Mouse (Mus musculus): ENCODE results near the gene Hirip3. TPM values are rescaled to one million over a fixed set of nuclear protein-coding genes. Genes with fewer than 3 reads are reported as not detected.
A peak's percentile ranks its signal among the peaks of the same experiment; 100 is the strongest.

Gene Hirip3
- total RNA-seq, 2 experiments from 2014 or later, result 31.1 to 33.8 TPM

DNA sequence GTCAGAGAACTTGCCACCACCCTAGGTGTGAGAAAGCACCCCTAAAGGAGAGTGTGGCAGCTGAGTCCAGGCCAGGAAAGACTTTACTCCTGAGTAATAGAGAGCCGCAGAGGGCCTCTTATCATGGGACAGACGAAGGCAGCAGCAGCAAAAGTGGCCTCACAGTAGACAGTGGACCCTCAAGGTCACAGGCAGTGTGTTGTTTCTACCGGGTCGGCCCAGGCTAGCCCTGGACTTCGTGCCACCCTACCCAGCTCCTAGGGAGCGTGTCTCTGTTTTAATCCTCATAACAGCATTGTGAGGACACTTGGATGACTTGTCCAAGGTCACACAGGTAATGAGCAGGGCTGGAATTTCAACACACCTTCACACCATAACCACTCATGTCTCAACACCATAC is 11.6 kb upstream of the Hirip3 start:
- no peak for DNase-seq (ENCODE audit: low spot score in 2 of 2)
- intact Hi-C loops (cut with DNase I), result no loop called here

DNA sequence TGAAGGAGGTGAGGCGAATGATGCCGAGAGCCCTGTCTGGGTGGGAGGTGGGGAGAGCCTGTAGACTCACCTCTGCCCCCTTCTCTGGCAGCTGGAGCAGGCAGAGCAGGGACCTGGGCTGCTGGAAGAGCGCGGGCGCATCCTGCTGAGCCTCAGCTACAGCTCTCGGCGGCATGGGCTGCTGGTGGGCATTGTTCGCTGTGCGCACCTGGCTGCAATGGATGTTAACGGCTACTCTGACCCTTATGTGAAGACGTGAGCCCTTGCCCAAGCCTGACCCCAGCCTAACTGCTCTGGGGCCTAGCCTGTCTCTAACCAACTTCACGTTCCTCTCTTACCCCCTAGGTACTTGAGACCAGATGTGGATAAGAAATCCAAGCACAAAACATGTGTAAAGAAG is 10.6 kb upstream of the Hirip3 start:
- intact Hi-C loops (cut with DNase I), result no loop called here
- no peak for DNase-seq (ENCODE audit: low spot score in 2 of 2)

- intact Hi-C loops (cut with DNase I), result no loop called here
- DNase-seq (ENCODE audit: low spot score in 2 of 2), result no peak
These were observed 8.3 kb upstream of the Hirip3 start for GRCm38 (mm10) chr7:126853454-126853853.

DNA sequence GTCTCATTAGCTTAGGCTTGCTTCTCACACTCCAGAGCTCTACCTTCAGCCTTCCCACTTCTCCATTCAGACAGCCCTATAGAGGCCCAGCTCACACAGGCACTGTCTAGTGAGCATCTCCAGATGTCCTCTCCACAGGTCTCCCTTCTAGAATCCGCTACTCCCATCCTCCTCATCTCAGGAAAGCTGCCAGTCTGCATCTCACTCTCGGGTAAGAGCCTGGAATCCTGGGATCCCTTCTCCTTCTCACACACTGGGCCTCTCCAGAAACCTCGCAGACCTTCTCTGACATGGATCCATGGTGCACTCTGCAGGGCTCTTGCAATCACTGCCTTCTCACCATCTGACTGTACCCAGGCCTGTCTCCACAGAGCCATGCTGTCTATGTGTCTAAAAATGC is 6.1 kb upstream of the Hirip3 start:
- DNase-seq (ENCODE audit: low spot score in 2 of 2), result no peak
- intact Hi-C loops (cut with DNase I), result no loop called here

DNA sequence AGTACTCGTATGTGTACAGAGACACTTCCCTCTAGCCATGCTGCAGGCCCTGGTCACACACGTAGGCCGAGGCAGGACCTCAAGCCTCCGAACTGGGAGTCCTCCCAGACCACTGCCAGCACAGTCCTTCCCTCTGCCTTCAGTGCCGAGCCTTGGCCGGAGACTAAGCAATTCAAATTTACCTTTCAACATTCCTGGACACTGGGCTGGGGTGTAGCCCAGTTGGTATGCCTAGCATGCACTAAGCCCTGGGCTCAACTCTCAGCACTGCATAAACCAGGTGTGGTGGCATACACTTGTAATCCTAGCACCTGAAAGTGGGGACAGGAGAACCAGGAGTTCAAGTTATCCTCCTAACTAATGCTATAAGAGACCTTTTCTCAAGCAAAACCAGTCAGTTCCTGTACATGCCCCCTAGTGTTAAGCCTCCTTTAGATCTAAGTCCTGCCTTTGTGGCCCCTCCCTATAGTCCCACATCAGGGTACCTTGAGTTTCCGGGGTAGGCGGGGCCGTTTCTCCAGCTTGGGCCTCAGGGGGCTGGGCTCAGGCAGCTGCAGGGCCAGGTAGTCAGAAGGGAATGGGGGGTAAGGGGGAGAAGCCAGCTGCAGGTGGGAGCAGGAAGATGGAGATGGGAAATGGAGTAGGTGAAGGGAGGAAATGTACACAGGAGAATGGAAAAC is 4.9 kb upstream of the Hirip3 start:
- no peak for DNase-seq (ENCODE audit: low spot score in 2 of 2)
- intact Hi-C loops (cut with DNase I), result no loop called here

GRCm38 (mm10) chr7:126860987-126861386 is 785 bp upstream of the Hirip3 start:
- intact Hi-C loops (cut with DNase I), result no loop called here
- no peak for DNase-seq (ENCODE audit: low spot score in 2 of 2)

GRCm38 (mm10) chr7:126862147-126862784 is 494 bp downstream of the Hirip3 start, which contains the start of gene Ino80e:
Gene Ino80e (minus strand): TSS chr7:126862377.
- intact Hi-C loops (cut with DNase I), result loop anchor here (1.0 to 2.0 kb wide), 2 partner anchors 21 to 30 kb away; no protein-coding TSS in a partner anchor
- peak; percentile 94 to 95 for DNase-seq (ENCODE audit: low spot score in 2 of 2)

DNA sequence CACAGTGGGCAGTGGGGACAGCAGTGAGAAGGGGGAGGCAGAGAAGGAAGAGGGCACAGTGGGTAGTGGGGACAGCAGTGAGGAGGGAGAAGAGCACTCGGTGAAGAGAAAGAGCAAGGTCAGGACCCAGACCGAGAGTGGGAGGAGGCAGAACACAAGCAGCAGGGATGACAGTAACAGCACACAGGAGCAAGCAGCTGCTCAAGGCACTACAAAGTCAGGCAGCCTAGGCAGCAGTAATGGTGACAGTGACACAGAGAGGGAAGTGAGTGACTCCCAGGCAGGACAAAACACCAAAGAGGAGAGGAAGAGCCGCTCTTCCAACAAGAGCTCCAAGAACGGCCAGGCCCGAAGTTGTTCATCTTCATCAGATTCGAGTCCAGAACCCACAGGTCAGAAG is 2.0 kb downstream of the Hirip3 start:
- intact Hi-C loops (cut with DNase I), result loop anchor here (2.0 kb wide), 1 partner anchor 19 kb away; no protein-coding TSS in a partner anchor
- DNase-seq (ENCODE audit: low spot score in 2 of 2), result no peak

GRCm38 (mm10) chr7:126867534-126867933 is 5.8 kb downstream of the Hirip3 start:
- no peak for DNase-seq (ENCODE audit: low spot score in 2 of 2)
- intact Hi-C loops (cut with DNase I), result no loop called here

DNA sequence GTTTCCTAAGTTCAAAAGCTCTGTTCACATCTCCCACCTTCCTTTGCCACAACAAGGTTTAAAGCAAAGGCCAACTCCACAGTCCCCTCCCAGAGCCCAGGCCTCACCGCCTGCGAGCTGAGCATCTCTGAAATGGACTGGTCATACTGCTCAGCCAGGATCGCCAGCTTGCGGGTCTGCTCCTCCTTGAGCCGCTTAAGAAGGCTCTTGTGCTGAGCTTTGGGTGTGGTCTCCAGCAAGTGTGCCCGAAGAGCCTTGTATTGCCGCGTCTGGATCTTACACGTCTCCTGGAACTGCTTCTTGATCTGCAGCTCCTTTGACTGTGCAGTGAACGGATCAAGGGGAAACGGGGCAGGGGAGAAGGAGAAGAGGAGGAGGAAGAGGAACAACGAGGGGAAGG is 6.2 kb downstream of the Hirip3 start:
- intact Hi-C loops (cut with DNase I), result no loop called here
- DNase-seq (ENCODE audit: low spot score in 2 of 2), result no peak

- no peak for DNase-seq (ENCODE audit: low spot score in 2 of 2)
- intact Hi-C loops (cut with DNase I), result no loop called here
These were observed 8.2 kb downstream of the Hirip3 start for GRCm38 (mm10) chr7:126869780-126870519.

DNA sequence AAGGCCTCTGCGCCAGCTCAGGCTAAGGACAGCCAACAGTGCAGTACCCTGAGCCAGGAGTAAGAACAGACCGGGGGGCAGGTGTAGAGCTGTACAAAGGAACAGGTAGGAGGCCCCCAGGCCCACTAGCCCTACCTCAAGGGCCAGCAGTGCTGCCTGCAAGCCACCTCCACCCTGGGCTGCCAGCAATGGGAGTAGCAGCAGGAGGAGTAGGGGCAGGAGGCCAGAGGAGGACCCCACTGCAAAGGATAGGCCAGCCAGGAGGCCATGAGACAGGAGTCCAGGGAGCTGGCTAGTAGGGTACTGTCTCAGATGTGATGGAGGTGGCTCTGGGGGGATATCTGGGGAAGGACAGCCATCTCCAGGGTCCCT is 8.7 kb downstream of the Hirip3 start:
- no peak for DNase-seq (ENCODE audit: low spot score in 2 of 2)
- intact Hi-C loops (cut with DNase I), result no loop called here

- intact Hi-C loops (cut with DNase I), result no loop called here
- DNase-seq (ENCODE audit: low spot score in 2 of 2), result no peak
These were observed 15.5 kb downstream of the Hirip3 start for GRCm38 (mm10) chr7:126877239-126877638.

DNA sequence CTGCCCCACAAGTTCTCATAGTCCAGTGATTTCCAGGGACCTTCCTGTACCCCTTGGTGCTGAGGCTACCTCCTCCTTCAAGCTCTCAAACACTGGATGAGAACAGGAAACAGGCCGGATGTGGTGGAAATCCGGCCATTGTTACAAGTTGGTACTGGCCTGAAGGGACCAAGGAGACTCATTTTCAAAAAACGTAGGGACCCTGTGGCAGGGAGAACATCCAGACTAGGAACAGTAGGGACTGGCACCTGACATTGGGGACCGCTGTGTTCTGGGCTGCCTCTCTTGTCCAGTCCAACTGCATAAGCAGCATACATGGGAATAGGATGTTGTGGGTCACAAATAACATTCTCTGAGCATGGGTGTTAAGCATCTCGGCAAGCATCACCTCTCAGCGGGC is 19.3 kb downstream of the Hirip3 start:
- DNase-seq (ENCODE audit: low spot score in 2 of 2), result no peak
- intact Hi-C loops (cut with DNase I), result loop anchor here (5.0 kb wide), 2 partner anchors 71 to 146 kb away; partner anchors contain the start of genes Maz and Sez6l2

DNA sequence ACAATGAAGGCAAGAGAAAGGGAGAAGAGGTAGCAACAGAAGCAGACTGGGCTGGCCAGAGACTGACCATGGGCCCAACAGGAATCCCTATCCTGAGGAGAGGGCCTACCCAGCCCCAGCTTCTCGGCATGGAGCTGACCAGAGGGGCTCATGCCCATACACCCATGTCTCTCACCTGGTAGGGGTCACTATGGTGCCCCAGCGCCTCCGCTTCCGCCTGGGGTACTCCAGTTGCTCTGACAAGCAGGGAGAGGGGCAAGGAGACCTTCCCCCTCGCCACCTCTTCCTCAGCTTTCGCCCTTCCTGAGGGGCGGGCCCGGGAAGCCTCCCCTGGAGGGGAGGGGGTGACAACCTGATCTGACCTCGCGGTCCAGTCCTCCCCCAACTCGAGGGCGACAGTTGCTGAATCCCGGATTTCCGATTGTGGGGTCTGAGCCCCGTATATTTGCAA is 22.0 kb downstream of the Hirip3 start:
- intact Hi-C loops (cut with DNase I), result loop anchor here (2.0 to 5.0 kb wide), 3 partner anchors 21 to 144 kb away; partner anchors contain the start of genes Ino80e, Maz and Sez6l2
- no peak for DNase-seq (ENCODE audit: low spot score in 2 of 2)

GRCm38 (mm10) chr7:126884286-126885164 is 22.8 kb downstream of the Hirip3 start, which contains the start of gene Taok2:
Gene Taok2 (minus strand): TSS chr7:126884703.
- DNase-seq (ENCODE audit: low spot score in 2 of 2), result peak; percentile 98 to 99
- intact Hi-C loops (cut with DNase I), result loop anchor here (5.0 kb wide), 4 partner anchors 43 to 143 kb away; partner anchors contain the start of genes Kctd13, Maz, Pagr1a and Pagr1b

GRCm38 (mm10) chr7:126887281-126887680 is 25.5 kb downstream of the Hirip3 start:
- no peak for DNase-seq (ENCODE audit: low spot score in 2 of 2)
- intact Hi-C loops (cut with DNase I), result loop anchor here (5.0 kb wide), 2 partner anchors 40 to 130 kb away; partner anchors contain the start of genes Kctd13, Pagr1a and Pagr1b

- DNase-seq (ENCODE audit: low spot score in 2 of 2), result no peak
- intact Hi-C loops (cut with DNase I), result loop anchor here (5.0 kb wide), 2 partner anchors 38 to 128 kb away; partner anchors contain the start of genes Kctd13, Pagr1a and Pagr1b
These were observed 27.1 kb downstream of the Hirip3 start for GRCm38 (mm10) chr7:126888852-126889251.

- intact Hi-C loops (cut with DNase I), result no loop called here
- DNase-seq (ENCODE audit: low spot score in 2 of 2), result no peak
These were observed 35.1 kb downstream of the Hirip3 start for GRCm38 (mm10) chr7:126896912-126897311.

Data from left cerebral cortex, postnatal 36 days (tissue).